Mouse (Mus musculus) right cerebral cortex, postnatal 10 days (tissue): ENCODE measurements around the gene Slc35f6.
"Not testable (repeated sequence)": the region's sequence is repeated elsewhere in the genome, so short reads cannot be mapped to it uniquely, and the experiment has no call there.

Source experiments
- DNase-seq, 2 experiments: peaks; one replicate each; pipeline ENCODE4 v3.0.0; 2021; ENCODE audit warnings: low spot score in 2 of 2

Gene Slc35f6

GRCm38 (mm10) chr5:30655526-30656195, 7.9 kb downstream of the Slc35f6 start:
- no peak for DNase-seq

GRCm38 (mm10) chr5:30659042-30659441, 11.3 kb downstream of the Slc35f6 start:
- DNase-seq: no peak

- no peak for DNase-seq
Measured at GRCm38 (mm10) chr5:30660278-30660677, 12.5 kb downstream of the Slc35f6 start.

- DNase-seq: no peak
Measured at GRCm38 (mm10) chr5:30660813-30661212, 13.1 kb downstream of the Slc35f6 start.

- no peak for DNase-seq
Measured at GRCm38 (mm10) chr5:30665360-30665759, 17.6 kb downstream of the Slc35f6 start.

- no peak for DNase-seq
Measured at GRCm38 (mm10) chr5:30665968-30666367, 18.2 kb downstream of the Slc35f6 start.

GRCm38 (mm10) chr5:30666391-30667195, 18.9 kb downstream of the Slc35f6 start, which contains the start of gene Cenpa:
TSS of gene Cenpa (plus strand) at chr5:30666777.
- peak; percentile 94 to 98 for DNase-seq

- DNase-seq: no peak
Measured at GRCm38 (mm10) chr5:30667215-30667614, 19.5 kb downstream of the Slc35f6 start.

- no peak for DNase-seq
Measured at GRCm38 (mm10) chr5:30667686-30668085, 20.0 kb downstream of the Slc35f6 start.

- no peak for DNase-seq
Measured at GRCm38 (mm10) chr5:30668637-30669495, 21.1 kb downstream of the Slc35f6 start.

GRCm38 (mm10) chr5:30669496-30669830, 21.7 kb downstream of the Slc35f6 start:
- no peak for DNase-seq

- DNase-seq: no peak
Measured at GRCm38 (mm10) chr5:30670091-30670490, 22.4 kb downstream of the Slc35f6 start.

- DNase-seq: no peak
Measured at GRCm38 (mm10) chr5:30674001-30674400, 26.3 kb downstream of the Slc35f6 start.

GRCm38 (mm10) chr5:30676800-30677199, 29.1 kb downstream of the Slc35f6 start:
- no peak for DNase-seq

- DNase-seq: not testable (repeated sequence)
Measured at GRCm38 (mm10) chr5:30678069-30678468, 30.3 kb downstream of the Slc35f6 start.

GRCm38 (mm10) chr5:30678722-30679296, 31.1 kb downstream of the Slc35f6 start:
- DNase-seq: no peak

- no peak for DNase-seq
Measured at GRCm38 (mm10) chr5:30679593-30679992, 31.9 kb downstream of the Slc35f6 start.

- DNase-seq: no peak
Measured at GRCm38 (mm10) chr5:30681970-30682369, 34.2 kb downstream of the Slc35f6 start.

- DNase-seq: no peak
Measured at GRCm38 (mm10) chr5:30682967-30683600, 35.4 kb downstream of the Slc35f6 start.

- DNase-seq: no peak
Measured at GRCm38 (mm10) chr5:30683993-30684392, 36.3 kb downstream of the Slc35f6 start.

GRCm38 (mm10) chr5:30686781-30687180, 39.0 kb downstream of the Slc35f6 start:
- peak; percentile 52 to 54 for DNase-seq
